Mouse (Mus musculus): ENCODE measurements around the gene Ap4s1. TPM values are rescaled to one million over a fixed set of nuclear protein-coding genes. Genes with fewer than 3 reads are reported as not detected.
A peak's percentile ranks its signal among the peaks of the same experiment; 100 is the strongest.
"Not testable (repeated sequence)": the region's sequence is repeated elsewhere in the genome, so short reads cannot be mapped to it uniquely, and the experiment has no call there.

Ap4s1 gene
- polyA plus RNA-seq (2016; fragmentation: Nextera tagmentation; extraction: Ambion mirVana) = 49.3 and 56.4 TPM in 2 replicates

DNA sequence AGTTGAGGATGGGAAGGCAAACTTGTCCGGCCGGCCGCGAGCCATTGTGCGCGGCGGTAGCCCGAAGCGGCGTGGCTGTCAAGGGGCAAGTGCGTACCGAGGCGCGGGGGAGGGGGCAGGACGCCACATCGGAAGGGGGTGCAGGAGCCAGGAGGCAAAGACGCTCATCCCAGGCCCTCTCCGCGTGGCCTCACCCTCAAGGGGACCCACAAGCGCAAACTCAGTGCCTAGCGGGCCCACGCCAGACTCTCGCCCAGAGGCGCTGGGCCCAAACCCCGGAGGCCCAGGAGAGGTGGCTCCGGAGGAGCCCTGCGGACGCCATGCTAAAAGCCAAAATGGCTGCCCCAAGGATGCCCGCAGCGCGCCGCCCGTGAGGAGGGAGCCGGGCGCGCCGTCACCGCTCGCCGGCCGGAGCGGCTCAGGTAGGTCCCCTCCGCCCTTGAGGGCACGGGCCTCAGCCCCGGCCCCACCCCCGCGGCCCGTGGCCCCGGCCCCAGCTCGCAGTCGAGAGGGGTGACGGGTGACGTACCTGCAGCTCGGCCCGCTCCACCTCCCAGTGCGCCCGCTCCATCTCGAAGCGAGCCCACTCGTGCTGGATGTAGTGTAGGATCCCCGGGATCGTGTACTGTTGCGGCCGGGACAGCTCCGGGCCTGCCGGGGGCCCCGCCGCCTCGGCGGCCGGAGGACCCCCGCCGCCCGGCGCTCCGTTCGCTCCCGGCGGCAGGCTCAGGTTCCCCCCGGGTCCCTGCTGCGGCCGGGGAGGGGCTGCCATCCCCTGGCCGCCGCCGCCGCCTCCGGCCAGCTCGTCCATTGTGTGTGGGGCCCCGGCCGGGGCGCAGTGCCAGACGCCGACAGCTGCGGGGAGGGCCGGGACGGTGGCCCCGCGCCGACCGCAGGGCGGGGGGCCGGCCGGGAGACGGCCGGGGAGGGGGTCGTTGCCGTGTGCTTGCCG, at the start of gene Ap4s1:
Ap4s1 (plus strand) TSS at position 141 of the 952 bp plus-strand sequence.
- no peaks in the 10 kb centered on the region for H3K36me3 ChIP-seq
- H3K4me3 ChIP-seq = peak within 1 kb of the TSS; percentile 94
- peaks cover 9% of the 10 kb centered on the region for H3K4me1 ChIP-seq
- H3K9ac ChIP-seq (replicated peaks) = peak within 1 kb of the TSS; percentile 99
- no peaks in the 10 kb centered on the region for H3K27me3 ChIP-seq
- H3K9me3 ChIP-seq = no peaks in the 10 kb centered on the region
- peak; percentile 80 for ATAC-seq (ENCODE audit: low FRiP score, low read depth)
- H3K27ac ChIP-seq (replicated peaks) = peak within 1 kb of the TSS; percentile 100
- peak within 1 kb of the TSS; percentile 64 for H3K4me2 ChIP-seq (replicated peaks)
- WGBS = under 1% methylated on average over 103 of the region's 108 CpGs

DNA sequence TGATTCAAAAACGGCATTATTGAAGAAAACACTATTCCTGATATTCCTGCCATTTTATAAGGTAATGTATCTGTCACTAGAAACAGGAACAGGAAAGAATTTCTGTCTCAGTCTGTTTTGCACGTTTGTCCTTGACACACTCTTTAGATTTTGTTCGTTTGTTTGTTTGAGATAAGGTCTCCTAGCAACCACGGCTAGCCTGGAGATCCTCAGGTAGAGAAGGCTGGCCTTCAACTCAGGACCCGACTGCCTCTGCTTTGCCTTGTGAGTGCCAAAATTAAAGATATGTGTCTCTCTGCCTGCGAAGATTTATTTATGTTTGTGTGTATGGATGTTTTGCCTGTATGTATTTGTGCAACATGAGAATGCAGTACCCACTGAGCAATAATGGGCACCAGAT, 49.0 kb upstream of the Ap4s1 start:
- Histone ChIP-seq H3K36me3 (no peaks in the 10 kb centered on the region), H3K4me2 (replicated peaks) (no peak overlapping the region), H3K27ac (replicated peaks) (no peak overlapping the region), H3K4me3 (no peak overlapping the region), H3K4me1 (no peaks in the 10 kb centered on the region), H3K27me3 (no peaks in the 10 kb centered on the region), H3K9ac (replicated peaks) (no peak overlapping the region), H3K9me3 (no peaks in the 10 kb centered on the region)
- no peak for ATAC-seq (ENCODE audit: low FRiP score, low read depth)
- 74% methylated on average over 6 of the region's 6 CpGs for WGBS

DNA sequence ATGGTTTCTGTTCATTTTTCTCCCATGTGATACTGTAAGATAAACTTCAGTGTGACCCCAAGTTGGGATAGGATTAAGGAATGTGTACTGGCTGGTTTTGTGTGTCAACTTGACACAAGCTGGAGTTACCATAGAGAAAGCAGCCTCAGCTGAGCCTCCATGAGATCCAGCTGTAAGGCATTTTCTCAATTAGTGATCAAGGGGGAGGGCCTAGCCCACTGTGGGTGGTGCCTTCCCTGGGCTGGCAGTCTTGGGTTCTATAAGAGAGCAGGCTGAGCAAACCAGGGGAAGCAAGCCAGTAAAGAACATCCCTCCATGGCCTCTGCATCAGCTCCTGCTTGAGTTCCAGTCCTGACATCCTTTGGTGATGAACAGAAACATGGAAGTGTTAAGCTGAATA, 41.4 kb upstream of the Ap4s1 start:
- peaks cover 29% of the 10 kb centered on the region for H3K36me3 ChIP-seq

DNA sequence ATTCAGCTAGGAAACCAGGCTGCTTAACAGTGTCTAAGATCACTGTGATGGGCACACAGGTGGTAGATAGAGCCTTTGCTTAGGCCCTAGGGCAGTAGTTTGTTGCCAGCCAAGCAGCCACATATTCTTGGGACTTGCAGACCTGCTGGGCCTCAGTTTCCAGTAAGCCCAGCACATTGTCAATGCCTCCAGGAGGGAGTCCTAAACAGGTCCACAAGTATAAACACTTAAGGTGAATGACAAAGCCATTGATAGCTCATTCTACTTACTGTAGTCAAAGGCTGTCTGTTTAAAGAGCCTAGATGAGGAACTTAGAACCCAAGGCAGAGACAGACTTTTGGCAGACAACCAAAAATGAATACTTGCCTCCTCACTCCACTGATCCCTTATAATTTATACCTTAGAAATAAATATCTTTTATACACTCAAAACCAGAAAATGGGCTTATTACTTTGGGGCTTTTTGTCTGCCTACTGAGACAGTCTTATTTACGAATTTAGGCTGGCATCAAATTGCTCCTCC, 34.8 kb upstream of the Ap4s1 start:
- H3K27me3 ChIP-seq = no peaks in the 10 kb centered on the region
- no peak overlapping the region for H3K27ac ChIP-seq (replicated peaks)
- no peak overlapping the region for H3K4me3 ChIP-seq
- 77% methylated on average over 1 of the region's 1 CpGs for WGBS
- no peak overlapping the region for H3K4me2 ChIP-seq (replicated peaks)
- no peaks in the 10 kb centered on the region for H3K9me3 ChIP-seq
- H3K4me1 ChIP-seq = no peaks in the 10 kb centered on the region
- peaks cover 17% of the 10 kb centered on the region; the same call in 1 of the 2 replicates for H3K36me3 ChIP-seq
- no peak overlapping the region for H3K9ac ChIP-seq (replicated peaks)
- no peak for ATAC-seq (ENCODE audit: low FRiP score, low read depth)

More for the DNA sequence above, 41.4 kb upstream of the Ap4s1 start:
- not testable (repeated sequence) for H3K27me3 ChIP-seq; H3K9me3 ChIP-seq; H3K4me1 ChIP-seq; H3K27ac ChIP-seq (replicated peaks); H3K4me2 ChIP-seq (replicated peaks); H3K9ac ChIP-seq (replicated peaks); H3K4me3 ChIP-seq; ATAC-seq (ENCODE audit: low FRiP score, low read depth)

DNA sequence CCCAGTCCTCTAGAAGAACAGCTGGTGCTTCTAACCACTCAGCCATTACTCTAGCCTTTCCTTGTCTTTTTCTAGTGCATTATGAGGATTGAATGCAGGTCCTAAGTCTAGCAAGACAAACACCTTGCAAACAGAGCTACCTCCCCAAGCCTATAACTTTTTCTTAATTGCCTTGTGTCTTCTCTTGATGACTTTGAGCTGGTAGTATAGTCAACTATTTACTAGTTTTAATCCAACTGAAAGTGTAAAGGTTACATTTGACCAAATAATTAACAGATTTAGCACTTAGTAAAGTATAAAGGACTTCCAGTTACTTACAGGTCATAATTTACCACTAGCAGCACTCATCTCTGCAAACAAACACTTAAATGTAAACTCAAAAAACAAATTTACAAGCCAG, 27.8 kb upstream of the Ap4s1 start:
- no peaks in the 10 kb centered on the region for H3K9me3 ChIP-seq
- H3K9ac ChIP-seq (replicated peaks) = no peak overlapping the region
- no peaks in the 10 kb centered on the region for H3K36me3 ChIP-seq
- no peak overlapping the region for H3K4me2 ChIP-seq (replicated peaks)
- H3K4me1 ChIP-seq = no peaks in the 10 kb centered on the region; the same call in 1 of the 2 replicates
- H3K27me3 ChIP-seq = no peaks in the 10 kb centered on the region
- no peak overlapping the region for H3K4me3 ChIP-seq
- no peak overlapping the region for H3K27ac ChIP-seq (replicated peaks)
- ATAC-seq (ENCODE audit: low FRiP score, low read depth) = no peak

DNA sequence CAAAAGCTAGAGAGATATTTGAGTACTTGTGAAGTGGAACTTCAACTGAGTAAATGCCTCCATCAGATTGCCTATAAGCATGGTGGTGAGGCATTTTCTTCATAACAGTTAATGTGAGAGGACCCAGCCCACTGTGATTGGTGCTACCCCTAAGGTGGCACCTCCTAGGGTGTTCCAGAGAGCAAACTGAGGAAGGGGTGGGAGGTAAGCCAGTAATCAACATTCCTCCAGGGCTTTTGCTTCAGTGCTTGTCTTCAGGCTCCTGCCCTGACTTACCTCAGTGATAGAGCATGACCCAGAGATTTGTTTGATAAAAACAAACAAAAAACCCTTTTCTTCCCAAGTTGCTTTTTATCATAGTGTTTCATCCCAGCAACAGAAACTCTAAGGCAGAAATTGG, 26.9 kb upstream of the Ap4s1 start:
- Histone ChIP-seq H3K4me2 (replicated peaks) (no peak overlapping the region), H3K27me3 (no peaks in the 10 kb centered on the region), H3K36me3 (no peaks in the 10 kb centered on the region), H3K4me1 (no peaks in the 10 kb centered on the region; the same call in 1 of the 2 replicates), H3K9me3 (no peaks in the 10 kb centered on the region), H3K9ac (replicated peaks) (no peak overlapping the region), H3K4me3 (no peak overlapping the region), H3K27ac (replicated peaks) (no peak overlapping the region)
- no peak for ATAC-seq (ENCODE audit: low FRiP score, low read depth)

DNA sequence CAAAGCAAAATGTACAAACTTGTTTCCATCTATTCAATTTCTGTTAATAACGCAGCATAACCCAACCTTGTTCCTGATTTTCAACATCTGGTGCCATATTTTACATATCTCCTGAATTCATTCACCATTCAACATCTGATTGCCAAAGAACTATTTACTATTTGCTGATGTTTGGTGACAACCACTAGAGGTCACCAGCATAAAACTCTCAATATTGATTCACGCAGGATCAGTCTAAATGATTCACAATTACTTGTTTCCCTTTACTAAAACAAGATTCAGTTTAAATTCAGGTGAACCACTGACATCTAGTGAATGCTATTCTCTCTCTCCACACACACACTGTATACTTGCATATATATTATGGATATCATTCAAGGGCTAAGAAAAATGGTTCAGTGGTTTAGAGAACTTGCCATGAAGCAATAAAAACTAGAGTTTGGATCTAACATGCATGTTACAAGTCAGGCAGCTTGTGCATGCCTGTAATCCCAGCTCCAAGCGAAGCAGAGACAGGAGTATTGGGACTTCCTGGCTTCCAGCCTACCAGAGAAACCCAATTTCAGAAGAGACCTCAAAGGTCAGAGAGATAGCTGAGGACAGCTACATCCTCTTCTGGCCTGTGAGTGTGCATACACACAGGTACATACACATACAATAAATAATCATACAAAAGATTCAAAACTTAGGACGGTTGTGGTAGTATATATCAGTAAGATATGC, 24.0 kb upstream of the Ap4s1 start:
- H3K4me3 ChIP-seq = no peak overlapping the region
- H3K4me1 ChIP-seq = peaks cover 7% of the 10 kb centered on the region
- H3K4me2 ChIP-seq (replicated peaks) = no peak overlapping the region
- no peak overlapping the region for H3K27ac ChIP-seq (replicated peaks)
- H3K9ac ChIP-seq (replicated peaks) = no peak overlapping the region
- H3K9me3 ChIP-seq = no peaks in the 10 kb centered on the region
- ATAC-seq (ENCODE audit: low FRiP score, low read depth) = no peak
- WGBS = 77% methylated on average over 4 of the region's 4 CpGs
- H3K36me3 ChIP-seq = no peaks in the 10 kb centered on the region
- no peaks in the 10 kb centered on the region for H3K27me3 ChIP-seq

DNA sequence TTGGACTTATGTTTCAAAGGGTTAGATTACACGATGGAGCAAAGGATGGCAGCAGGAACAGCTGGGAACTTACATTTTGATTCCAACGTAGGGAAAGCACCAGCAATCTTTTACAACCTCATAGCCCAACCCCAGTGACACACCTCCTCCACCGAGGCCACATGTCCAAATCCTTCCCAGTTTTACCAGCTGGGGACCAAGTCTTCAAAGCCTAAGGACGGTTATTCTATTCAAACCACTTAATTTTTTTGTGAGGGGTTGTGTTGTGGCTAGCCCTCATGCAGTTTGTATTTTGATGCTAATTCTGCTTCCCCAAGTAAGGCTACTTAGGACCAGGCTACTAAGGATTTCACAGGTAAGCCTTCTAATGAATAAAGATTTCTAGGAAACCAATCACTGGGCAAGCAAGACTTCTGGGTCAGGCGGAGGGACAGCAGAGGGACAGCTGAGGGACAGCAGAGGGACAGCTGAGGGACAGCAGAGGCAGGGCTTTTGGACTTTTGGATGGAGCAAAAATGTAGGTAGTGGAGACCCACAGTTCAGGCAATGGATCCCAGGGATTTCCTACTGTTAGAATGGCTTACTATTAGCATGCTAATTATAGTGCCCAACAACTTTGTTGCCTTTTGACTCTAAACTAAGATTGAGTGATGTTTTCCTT, 19.5 kb upstream of the Ap4s1 start:
- Histone ChIP-seq H3K9me3 (no peaks in the 10 kb centered on the region), H3K27me3 (no peaks in the 10 kb centered on the region), H3K9ac (replicated peaks) (no peak overlapping the region), H3K27ac (replicated peaks) (no peak overlapping the region), H3K36me3 (no peaks in the 10 kb centered on the region), H3K4me2 (replicated peaks) (no peak overlapping the region), H3K4me1 (peaks cover 8% of the 10 kb centered on the region), H3K4me3 (no peak overlapping the region)
- no peak for ATAC-seq (ENCODE audit: low FRiP score, low read depth)
- WGBS = 29% methylated on average over 5 of the region's 5 CpGs

DNA sequence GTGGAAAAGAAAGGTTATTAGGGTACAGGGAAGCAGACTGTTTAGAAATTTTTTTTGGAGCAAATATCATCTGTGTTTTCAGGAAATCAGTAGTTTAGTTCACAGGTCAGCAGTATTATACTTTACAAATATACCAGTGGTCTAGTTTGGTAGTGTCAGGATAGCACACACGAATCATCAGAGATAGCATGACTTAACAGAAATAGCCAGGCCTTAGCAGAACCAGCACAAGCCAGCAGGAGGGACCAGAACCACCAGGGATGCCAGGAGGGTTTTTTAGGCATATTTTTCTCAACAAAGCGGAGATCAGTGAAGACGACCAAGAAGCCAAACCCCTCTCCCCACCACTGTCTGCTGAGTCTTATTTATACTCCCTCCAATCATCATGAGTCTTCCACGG, 17.6 kb upstream of the Ap4s1 start:
- WGBS = 70% methylated on average over 4 of the region's 4 CpGs
- H3K4me1 ChIP-seq = peaks cover 8% of the 10 kb centered on the region
- no peak for ATAC-seq (ENCODE audit: low FRiP score, low read depth)
- no peaks in the 10 kb centered on the region for H3K27me3 ChIP-seq
- H3K9me3 ChIP-seq = no peaks in the 10 kb centered on the region
- H3K4me3 ChIP-seq = no peak overlapping the region
- H3K36me3 ChIP-seq = no peaks in the 10 kb centered on the region
- H3K9ac ChIP-seq (replicated peaks) = no peak overlapping the region
- no peak overlapping the region for H3K4me2 ChIP-seq (replicated peaks)
- no peak overlapping the region for H3K27ac ChIP-seq (replicated peaks)

DNA sequence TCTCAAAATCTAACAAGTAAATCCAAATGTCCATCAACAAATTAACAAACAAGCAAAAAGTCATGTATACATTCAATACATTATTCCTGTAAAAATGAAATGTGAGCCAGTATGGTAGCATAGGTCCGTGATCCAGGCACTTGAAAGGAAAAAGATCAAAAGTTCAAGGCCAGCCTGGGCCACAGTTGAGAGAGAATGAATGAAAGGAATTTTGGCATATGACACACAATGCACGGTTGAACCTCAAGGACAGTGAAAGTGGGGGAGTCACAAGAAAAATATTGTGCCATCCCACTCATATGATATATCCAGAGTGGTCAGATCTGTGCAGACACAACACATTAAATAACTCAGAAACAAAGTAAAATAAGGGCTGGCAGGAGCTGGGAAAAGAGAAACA, 14.4 kb upstream of the Ap4s1 start:
- Histone ChIP-seq H3K4me3 (no peak overlapping the region), H3K4me2 (replicated peaks) (no peak overlapping the region), H3K36me3 (no peaks in the 10 kb centered on the region), H3K27ac (replicated peaks) (no peak overlapping the region), H3K9ac (replicated peaks) (no peak overlapping the region), H3K4me1 (peaks cover 8% of the 10 kb centered on the region), H3K9me3 (no peaks in the 10 kb centered on the region), H3K27me3 (no peaks in the 10 kb centered on the region)
- WGBS = 78% methylated on average over 2 of the region's 2 CpGs
- no peak for ATAC-seq (ENCODE audit: low FRiP score, low read depth)

DNA sequence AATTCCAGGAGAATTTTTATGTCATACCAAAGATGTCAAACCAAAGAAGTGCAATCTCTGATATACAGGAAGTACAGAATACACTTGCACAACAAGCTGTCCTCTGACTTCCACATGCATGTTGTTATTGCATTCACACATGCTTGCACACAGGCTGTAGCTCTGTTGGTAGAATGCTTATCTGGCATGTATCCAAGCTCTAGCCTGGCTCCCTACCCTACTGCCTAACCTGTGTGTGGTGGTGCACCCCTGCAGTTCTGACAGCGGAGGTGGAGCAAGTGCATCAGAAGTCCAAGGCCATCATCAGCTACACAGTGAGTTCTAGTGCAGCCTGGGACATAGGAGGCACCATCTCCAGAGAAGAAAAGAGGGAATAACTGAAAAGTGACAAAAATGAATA, 12.0 kb upstream of the Ap4s1 start:
- Histone ChIP-seq H3K27ac (replicated peaks) (no peak overlapping the region), H3K36me3 (no peaks in the 10 kb centered on the region), H3K4me3 (no peak overlapping the region), H3K9ac (replicated peaks) (no peak overlapping the region), H3K4me2 (replicated peaks) (no peak overlapping the region), H3K4me1 (peaks cover 4% of the 10 kb centered on the region; the same call in 1 of the 2 replicates), H3K9me3 (no peaks in the 10 kb centered on the region), H3K27me3 (no peaks in the 10 kb centered on the region)
- no peak for ATAC-seq (ENCODE audit: low FRiP score, low read depth)
- WGBS = 94% methylated on average over 1 of the region's 1 CpGs

DNA sequence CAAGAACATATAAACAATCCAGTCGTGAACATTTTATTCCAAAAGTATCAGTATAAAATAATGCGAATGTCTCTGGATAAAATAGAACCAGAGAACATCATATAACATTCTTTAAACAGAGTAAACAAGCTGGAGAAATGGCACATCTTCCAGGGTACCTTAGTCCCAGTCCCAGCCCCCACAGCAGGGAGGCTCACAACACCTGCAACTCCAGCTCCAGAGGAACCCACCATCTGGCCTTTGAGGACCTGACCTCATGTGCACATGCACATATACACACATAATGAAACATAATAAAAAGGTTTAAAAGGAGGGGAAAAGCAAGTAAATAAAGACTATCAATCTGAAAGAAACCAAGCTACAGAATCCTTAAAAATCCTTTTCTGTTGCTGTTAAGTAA, 2.3 kb upstream of the Ap4s1 start:
- H3K27ac ChIP-seq (replicated peaks) = no peak overlapping the region
- no peaks in the 10 kb centered on the region for H3K9me3 ChIP-seq
- no peak for ATAC-seq (ENCODE audit: low FRiP score, low read depth)
- H3K9ac ChIP-seq (replicated peaks) = no peak overlapping the region
- H3K27me3 ChIP-seq = no peaks in the 10 kb centered on the region
- no peak overlapping the region for H3K4me2 ChIP-seq (replicated peaks)
- peaks cover 9% of the 10 kb centered on the region for H3K4me1 ChIP-seq
- no peak overlapping the region for H3K4me3 ChIP-seq
- 98% methylated on average over 2 of the region's 2 CpGs for WGBS
- H3K36me3 ChIP-seq = no peaks in the 10 kb centered on the region
